Mouse (Mus musculus): ENCODE data around the gene Cpne2. TPM values are rescaled to one million over a fixed set of nuclear protein-coding genes. Genes with fewer than 3 reads are reported as not detected.

Gene Cpne2
- total RNA-seq, 2 experiments from 2014 or later, result 22.3 to 22.7 TPM

GRCm38 (mm10) chr8:94534612-94535011 lies 1.8 kb downstream of the Cpne2 start:
- no peak for DNase-seq (ENCODE audit: low spot score in 2 of 2)

GRCm38 (mm10) chr8:94535631-94536030 lies 2.8 kb downstream of the Cpne2 start:
- no peak for DNase-seq (ENCODE audit: low spot score in 2 of 2)

GRCm38 (mm10) chr8:94537456-94537855 lies 4.7 kb downstream of the Cpne2 start:
- no peak for DNase-seq (ENCODE audit: low spot score in 2 of 2)

DNA sequence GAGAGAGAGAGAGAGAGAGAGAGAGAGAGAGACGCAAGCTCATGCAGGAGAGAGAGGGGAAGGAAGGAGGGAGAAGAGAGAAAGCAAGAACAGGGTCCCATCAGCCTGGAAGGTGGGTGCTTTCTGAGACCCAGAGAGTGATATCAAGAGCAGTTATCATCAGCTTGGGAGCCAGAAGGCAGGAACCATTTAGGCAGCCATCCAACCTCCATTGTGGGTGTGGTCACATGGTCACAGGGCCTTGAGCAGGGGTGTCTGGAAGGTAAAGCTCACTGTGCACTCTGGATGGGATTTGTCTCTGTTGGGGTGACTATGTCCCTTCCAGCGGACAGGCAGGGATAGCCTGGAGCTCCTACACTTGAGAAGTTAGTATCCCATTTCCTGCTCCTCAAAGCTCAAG lies 7.2 kb downstream of the Cpne2 start:
- no peak for DNase-seq (ENCODE audit: low spot score in 2 of 2)

DNA sequence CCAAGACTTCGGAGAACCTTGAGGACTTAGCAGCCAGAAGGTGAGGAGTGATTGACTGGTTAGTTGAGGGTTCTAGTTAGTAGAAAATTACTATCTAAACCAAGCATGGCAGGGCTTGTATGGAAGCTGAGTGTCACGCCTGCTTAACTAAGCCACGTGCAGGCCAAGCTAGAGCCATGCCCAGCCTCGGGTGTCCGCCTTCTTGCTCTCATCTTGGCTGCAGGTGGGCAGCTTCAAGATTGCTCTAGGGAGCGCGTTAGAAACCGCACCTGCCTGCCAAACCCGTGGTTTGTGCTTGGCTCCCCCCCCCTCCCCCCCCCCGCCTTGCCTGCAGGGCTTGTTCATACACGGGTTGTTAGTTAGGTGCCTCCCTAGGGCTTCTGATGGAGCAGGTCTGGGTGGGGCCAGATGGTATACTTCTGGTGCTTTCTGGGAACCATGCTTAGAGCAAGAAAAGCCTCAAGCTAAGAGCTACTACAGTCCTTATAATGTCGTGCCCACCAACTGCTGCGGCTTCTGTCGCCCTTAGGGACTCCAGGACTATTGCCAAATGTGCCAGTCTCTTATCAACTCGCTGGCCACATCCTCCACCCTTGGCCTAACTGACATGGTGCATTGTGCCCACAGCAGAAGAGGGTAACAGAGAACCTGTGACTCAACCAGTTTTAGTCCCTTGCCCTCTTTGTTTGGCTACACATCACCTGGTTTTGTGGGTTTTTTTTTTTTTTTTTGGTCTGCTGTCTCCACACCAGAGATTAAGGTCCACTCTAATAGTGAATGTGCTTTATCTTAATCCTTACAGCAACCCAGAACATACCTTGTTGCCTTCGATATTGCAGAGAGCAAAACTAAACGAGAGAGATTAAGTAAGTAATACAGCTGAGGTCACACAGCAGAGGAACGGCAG lies 8.4 kb downstream of the Cpne2 start:
- DNase-seq (ENCODE audit: low spot score in 2 of 2), result no peak

- no peak for DNase-seq (ENCODE audit: low spot score in 2 of 2)
These were observed 11.2 kb downstream of the Cpne2 start for GRCm38 (mm10) chr8:94543981-94544380.

- DNase-seq (ENCODE audit: low spot score in 2 of 2), result no peak
These were observed 16.3 kb downstream of the Cpne2 start for GRCm38 (mm10) chr8:94549041-94549440.

GRCm38 (mm10) chr8:94549482-94549881 lies 16.7 kb downstream of the Cpne2 start:
- DNase-seq (ENCODE audit: low spot score in 2 of 2), result no peak

DNA sequence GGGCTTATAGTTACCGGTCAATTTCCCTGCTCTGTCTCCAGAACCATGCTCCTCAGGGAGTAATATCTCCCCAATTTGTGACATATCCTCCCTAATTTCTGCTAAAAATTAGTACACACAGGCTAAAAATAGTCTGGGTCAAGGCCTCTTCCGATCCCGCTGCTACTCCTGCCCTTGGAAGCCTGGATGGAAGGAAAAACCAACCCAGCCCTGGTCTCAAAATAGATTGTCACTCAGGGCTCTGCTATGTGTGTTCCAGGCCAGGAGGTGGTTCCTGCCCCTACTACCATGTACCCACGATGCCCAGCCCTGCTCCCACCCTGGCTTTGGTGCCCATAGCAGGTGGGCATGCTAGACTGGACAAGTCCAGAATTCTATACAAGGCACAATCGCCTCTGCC lies 17.2 kb downstream of the Cpne2 start:
- no peak for DNase-seq (ENCODE audit: low spot score in 2 of 2)

DNA sequence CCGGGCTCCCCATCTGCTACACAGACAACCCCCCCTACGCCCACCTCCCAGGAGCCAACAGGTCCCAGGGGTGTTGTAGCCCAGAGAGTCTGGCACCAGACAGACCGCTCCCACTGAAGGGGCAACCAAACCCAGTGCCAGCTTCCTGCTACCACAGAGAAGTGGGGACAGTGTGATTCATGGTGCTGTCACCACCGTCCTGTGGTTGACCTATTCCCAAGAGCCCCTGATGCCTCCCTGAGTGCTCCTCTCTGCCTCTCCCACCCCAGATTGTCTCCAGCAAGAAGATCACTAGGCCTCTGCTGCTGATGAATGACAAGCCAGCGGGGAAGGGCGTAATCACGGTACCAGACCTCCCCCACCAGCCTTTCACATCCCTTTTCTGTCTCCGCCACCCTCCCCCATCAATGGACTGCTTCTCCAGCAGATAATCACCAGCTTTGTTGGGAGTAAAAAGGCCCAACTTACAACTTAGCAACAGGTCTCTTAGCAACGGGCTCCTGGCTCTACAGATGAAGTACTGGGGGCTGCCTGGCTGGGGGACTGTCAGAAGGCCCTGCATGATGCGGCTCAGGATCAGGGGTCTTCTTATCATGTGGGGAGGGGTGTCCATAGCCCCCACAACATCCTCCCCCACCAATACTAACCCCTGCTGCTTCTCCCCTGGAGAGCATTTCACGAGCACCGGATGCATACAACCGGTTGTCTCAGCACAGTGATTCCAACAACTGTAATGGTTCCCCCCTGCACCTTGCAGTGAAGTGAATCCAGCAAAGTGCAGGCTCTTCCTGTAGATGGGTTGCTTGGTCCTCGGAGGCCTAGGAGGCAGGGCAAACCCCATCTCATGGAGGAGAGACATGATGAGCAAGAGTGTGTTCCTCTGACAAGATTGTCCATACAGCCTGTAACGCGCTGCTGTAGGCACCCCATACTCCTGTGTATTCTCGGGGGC lies 19.0 kb downstream of the Cpne2 start:
- DNase-seq (ENCODE audit: low spot score in 2 of 2), result peak in 1 of 2 experiments; percentile 43

GRCm38 (mm10) chr8:94552696-94553095 lies 19.9 kb downstream of the Cpne2 start:
- no peak for DNase-seq (ENCODE audit: low spot score in 2 of 2)

DNA sequence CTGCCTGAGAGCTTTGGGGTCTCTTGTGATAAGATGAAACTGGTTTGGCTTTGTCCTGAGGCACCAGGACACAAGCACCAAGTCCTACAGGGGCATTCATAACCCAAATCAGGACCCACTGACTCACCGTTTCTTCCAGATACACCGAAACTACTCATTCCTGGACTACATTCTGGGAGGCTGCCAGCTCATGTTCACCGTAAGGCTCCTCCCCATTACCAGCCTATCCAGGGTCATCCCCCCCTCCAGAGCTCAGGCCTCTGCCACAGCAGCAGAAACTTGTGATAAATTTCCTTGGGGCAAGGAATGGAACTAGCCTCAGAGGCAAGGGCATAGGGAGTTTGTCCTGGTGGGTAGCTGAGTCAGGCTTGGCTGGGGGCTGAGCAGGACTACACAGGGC lies 24.5 kb downstream of the Cpne2 start:
- DNase-seq (ENCODE audit: low spot score in 2 of 2), result no peak

- no peak for DNase-seq (ENCODE audit: low spot score in 2 of 2)
These were observed 28.5 kb downstream of the Cpne2 start for GRCm38 (mm10) chr8:94561256-94561655.

DNA sequence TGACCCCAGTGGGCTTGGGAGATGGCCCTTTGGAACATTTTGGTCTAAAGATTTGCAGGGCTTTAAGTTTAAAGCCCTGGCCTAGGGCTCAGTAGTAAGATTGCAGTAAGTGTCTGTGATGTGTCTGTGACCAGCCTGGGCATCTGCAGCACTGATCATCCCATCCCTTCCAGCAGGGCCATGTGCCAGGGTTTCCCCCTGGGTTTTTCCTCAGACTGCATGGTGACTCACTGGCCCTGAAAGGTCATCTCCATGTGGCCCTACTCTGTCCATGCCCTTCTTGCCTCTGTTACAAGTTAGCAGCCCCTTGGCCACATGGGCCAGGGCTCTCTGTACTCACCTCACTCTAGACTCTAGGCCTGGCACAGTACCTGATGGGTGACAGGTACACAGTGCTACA lies 31.6 kb downstream of the Cpne2 start:
- DNase-seq (ENCODE audit: low spot score in 2 of 2), result no peak

DNA sequence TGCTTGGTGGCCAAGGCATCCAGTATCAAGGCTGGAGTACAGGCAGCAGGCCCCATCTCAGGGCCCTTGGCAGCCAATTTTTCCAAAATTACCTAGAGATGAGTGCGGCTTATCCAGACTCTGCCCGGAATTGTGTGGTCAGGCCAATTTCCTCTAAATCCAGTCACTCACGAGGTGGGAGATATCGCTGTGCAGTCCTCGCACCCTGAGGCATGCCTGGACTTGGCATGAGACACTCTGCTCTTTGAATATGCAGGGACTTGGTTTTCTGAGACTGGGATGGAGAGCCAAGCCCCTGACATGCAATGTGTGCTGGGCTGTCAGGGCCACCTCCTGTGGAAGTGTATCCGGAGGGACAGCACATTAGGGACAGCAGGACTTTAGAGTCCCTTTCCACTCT lies 33.2 kb downstream of the Cpne2 start:
- no peak for DNase-seq (ENCODE audit: low spot score in 2 of 2)

DNA sequence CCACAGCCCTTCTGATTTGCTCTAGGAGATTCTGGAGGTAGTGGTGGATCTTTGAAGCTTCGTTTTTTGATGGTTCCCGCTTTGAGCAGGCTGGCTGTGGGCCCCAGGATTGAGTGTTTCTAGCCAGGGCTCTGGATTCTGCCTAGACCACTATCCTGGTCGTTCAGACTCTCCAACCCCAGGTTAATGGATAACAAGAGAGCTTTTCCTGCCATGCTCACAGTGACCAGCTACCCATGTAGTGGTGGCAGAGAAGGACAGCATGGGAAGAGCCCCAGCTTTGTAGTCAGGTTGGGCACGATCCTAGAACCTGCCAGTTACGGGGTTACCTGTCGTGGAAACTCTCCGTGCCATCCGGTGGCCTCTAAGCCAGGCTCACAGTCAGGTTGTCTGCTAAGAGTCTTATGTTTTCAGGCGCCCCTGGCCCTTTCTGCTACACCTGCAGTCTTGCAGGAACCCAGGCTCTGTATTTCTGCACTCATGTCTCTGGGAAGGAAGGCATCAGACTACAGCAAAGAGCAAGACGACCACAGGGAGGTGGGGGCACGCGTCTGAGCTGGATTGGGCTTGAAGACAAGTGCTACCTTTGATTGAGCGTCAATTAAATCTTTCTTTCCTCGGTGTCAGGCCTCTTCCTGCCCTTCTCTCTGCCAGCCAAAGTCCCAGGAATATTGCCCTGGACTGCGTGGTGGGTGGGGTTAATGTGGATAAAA lies 33.8 kb downstream of the Cpne2 start:
- DNase-seq (ENCODE audit: low spot score in 2 of 2), result no peak

DNA sequence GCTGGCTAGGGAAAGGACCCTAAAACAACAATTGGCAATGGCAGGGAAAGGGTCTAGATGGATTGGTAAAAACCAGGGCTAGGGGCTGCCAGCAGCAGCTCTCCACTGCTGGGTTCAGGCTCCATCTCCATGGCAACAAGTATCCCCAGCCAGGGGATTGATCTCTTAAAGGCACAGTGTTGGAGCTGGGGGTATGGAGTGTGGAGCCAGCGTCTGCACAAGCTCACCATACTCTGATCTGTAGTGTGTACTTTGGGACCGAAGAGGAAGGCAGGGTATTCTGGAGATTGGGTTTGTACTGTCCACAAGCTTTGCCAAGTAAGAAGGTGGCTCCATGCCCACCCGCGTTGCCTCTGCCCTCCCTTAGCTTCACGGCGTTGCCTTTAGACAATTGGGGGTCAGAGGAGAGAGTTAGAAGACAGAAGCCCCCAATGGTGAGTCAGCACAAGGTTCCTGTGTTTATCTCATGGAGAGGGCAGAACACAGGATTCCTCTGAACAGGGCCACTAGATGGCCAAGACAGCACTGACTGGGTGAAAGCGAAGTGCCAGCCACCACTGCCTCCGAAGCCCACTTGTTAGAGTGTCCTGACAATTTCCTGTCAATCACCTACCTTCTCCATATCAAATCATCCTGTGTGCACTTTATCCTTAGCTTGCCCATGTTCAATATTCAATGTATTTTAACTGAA lies 34.5 kb downstream of the Cpne2 start:
- no peak for DNase-seq (ENCODE audit: low spot score in 2 of 2)

DNA sequence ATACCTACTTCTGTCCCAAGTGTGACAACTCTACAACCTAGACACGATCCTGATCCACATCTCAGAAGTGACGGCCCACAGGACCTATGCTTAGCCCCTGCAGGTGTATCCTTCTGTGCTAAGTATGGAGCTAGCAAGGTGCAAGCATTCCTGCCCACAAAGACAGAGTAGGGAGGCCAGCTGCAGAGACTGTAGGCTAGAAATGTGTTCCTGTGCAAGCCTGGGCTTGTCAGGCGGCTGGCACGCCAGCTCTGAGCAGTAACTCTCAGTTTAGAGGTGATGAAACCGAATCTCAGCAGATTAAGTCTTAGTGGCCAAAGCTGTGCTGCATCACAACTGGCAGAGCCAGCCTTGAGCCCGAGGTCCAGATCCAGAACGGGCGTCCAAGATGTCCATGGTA lies 35.3 kb downstream of the Cpne2 start:
- DNase-seq (ENCODE audit: low spot score in 2 of 2), result no peak

DNA sequence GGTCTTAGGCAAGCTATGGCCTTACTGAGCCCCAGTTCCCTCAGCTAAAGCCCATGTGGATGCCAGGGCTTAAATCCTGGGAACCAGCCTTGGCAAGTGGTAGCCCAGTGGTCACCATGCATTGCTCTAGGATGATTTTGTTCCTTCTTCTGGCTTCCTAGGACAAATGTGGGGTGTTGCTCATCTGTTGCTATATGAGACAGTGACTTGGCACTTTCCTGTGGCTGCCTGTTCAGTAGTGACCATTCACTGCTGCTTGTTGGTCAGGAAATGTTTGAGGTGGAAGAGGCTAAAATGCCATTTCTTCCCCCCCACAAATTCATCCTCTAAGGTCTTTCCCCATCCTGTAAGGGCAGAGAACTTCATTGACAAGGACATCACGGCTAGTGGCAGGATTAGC lies 36.6 kb downstream of the Cpne2 start:
- no peak for DNase-seq (ENCODE audit: low spot score in 2 of 2)

DNA sequence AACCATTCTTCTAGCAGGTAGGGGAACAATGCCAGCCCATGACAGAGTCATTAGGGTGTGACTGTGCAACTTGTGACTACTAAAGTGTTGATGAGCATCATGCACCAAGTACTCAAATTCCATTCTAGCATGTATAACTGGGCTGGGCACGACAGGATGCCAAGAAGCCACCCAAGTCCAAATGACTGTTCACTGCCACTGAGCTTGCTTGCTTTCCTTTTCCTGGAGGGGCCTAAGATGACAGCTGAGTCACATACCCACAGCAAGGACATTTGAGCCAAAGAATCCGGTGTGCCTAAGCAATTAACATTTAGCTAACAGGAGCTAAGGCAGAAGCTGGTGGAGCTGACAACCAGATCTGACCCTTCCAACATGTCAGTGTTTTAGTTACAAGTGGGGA lies 39.1 kb downstream of the Cpne2 start:
- DNase-seq (ENCODE audit: low spot score in 2 of 2), result no peak
